Mouse (Mus musculus): Measurements from ENCODE around the gene Kif13a.

The Kif13a gene

DNA sequence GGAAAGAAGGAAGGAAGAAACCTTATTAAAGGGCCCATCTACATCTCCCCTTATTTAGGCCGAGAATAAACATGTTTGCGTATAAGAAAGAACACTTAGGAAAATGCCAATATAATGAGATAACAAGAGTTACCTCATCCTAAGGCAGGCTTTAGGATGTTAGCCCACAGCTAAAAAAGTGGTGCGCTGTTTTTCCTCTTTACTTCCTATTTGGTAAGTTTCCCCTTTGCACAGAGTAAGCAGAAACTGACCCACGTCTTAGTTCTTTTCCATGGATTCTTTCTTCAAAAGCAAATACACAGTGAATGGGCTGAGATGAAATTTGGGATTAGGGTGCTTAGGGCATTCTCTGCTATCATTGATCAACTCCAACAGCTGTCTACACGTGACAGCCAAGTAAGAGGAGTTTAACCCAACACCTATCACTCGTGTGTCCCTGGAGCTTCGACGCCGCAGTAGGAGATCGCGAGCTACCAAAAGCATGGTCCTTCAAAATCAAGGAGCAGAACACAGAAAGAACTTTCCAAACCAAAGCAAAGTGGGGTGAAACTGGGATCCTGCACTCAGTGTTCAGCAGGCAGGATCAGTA is 194.4 kb downstream of the Kif13a start:
- no peak for DNase-seq (ENCODE audit: low read depth, low spot score)

- no peak for DNase-seq (ENCODE audit: low read depth, low spot score)
Observed at GRCm38 (mm10) chr13:46729998-46730397, 199.7 kb downstream of the Kif13a start.

DNA sequence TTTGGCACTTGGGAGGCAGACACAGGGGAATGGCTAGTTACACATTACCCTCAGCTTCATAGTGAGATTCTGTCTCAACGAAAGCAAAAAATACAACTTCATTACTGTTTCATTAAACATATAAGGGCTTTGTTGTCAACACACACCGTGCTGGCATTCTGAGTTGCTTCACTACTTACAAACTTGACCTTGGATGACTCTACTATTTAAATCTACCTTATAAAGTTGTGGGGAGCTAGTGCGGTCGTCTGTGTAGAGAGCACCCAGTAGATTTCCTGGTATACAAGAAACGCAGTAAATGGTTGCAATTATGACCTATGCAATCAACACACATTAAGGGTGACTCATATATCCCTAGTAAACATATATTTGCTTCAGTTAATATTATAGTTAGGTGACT is 201.3 kb downstream of the Kif13a start:
- DNase-seq (ENCODE audit: low read depth, low spot score) = no peak

GRCm38 (mm10) chr13:46727837-46728268 is 201.8 kb downstream of the Kif13a start, which contains the start of gene Nup153:
Gene Nup153 (minus strand): TSS chr13:46727940.
- peak; percentile 97 for DNase-seq (ENCODE audit: low read depth, low spot score)

DNA sequence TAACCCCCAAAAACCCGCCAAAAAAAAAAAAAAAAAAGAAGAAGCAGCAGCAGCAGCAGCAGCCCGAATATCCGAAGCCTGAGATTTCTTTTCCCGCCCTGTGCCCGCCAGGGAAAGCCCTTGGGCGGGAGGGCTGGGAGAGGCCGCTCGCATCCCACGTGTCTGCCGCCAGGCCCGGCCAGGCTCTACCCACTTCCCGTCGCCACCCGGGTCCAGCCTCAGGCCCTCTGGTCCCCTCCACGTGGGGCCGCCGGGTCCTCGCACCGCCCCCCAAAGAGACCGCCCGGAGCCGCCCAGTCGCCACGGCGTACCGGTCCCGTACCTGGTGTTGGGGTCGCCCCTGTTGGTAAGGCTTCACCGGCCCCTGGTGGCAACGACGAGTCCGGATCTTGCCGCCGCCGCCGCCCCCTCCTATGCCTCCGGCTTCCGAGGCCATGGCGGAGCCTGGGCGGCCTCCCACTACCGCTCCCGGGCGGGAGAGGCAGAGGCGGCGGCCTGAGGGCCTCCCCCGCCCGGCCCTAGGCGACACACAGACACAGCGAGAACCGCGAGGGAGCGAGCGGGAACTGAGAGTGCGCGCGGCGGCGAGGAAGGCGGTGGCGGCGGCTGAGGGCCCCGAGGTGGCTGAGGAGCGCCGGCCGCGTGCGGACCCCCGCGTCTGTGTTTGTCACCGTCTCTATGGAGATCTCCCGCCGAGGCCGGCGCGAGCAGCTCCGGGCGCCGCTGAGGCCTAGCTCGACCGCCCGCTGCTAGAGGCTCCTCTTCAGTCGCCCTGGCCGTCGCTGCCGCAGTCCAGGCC is 202.4 kb downstream of the Kif13a start:
- no peak for DNase-seq (ENCODE audit: low read depth, low spot score)

- no peak for DNase-seq (ENCODE audit: low read depth, low spot score)
Observed at GRCm38 (mm10) chr13:46726288-46727037, 203.2 kb downstream of the Kif13a start.

GRCm38 (mm10) chr13:46725227-46725626 is 204.4 kb downstream of the Kif13a start:
- DNase-seq (ENCODE audit: low read depth, low spot score) = no peak

DNA sequence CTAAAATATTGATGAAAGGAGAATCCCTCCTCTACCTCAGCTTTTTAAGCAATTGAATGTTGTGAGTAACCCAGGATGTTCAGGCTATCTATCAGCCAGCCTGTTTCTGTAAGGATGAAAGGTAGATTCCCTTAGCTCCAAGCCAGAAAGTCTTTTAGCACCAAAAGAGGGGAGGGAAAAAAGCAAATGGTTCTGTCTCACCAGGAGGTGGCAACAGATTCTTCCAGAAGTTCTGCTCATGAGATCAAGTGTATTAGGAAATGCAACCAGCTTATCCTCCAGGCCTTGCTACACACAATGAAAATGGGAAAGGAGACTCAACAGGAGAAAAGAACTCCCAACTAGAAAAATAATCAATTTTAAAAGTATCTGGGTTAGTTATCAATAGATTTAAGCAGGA is 205.3 kb downstream of the Kif13a start:
- DNase-seq (ENCODE audit: low read depth, low spot score) = no peak

- DNase-seq (ENCODE audit: low read depth, low spot score) = no peak
Observed at GRCm38 (mm10) chr13:46721009-46721408, 208.7 kb downstream of the Kif13a start.

GRCm38 (mm10) chr13:46718893-46719400 is 210.7 kb downstream of the Kif13a start:
- no peak for DNase-seq (ENCODE audit: low read depth, low spot score)

DNA sequence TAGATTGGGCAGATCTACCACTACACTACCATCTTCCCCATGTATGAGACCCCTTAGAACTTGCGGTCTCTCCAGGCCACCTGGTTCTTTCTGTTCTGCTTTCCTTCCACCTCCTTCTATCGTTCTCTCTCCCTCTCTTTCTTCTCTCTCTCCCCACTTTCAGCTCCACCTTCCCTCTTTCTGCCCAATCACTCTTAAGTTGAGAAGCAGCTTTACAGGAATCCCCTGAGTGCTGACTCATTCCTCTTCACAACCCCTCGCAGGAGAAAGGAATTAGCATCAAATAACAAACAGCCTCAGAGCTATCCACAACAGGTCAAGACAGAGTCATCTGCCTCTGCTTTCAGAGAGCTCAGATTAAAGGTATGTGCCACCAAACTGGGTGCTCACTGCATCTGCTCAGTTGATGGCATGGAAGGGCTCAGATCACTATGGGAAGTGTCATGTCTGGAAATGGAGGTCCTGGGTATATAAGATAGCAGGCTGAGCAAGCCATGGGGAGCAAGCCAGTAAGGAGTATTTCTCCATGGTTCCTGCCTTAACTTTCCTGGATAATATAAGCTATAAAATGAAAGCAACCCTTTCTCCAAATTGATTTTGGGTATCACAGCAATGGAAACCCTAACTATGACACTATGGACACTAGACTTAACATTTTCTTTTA is 213.6 kb downstream of the Kif13a start:
- DNase-seq (ENCODE audit: low read depth, low spot score) = no peak

GRCm38 (mm10) chr13:46713486-46713885 is 216.2 kb downstream of the Kif13a start:
- DNase-seq (ENCODE audit: low read depth, low spot score) = no peak

GRCm38 (mm10) chr13:46703138-46703537 is 226.5 kb downstream of the Kif13a start:
- no peak for DNase-seq (ENCODE audit: low read depth, low spot score)

GRCm38 (mm10) chr13:46701486-46701885 is 228.2 kb downstream of the Kif13a start:
- no peak for DNase-seq (ENCODE audit: low read depth, low spot score)

GRCm38 (mm10) chr13:46699372-46699771 is 230.3 kb downstream of the Kif13a start:
- DNase-seq (ENCODE audit: low read depth, low spot score) = no peak

Measured in WW6 (cell line).